Mouse (Mus musculus) spleen, postnatal 14 days (tissue): Measurements from ENCODE around the gene Prune2.

ENCODE experiments used
- DNase-seq, 2 experiments: peaks; one replicate each; pipeline ENCODE4 v3.0.0; 2021 to 2022; ENCODE audit warnings: low spot score in 2 of 2

The Prune2 gene

GRCm38 (mm10) chr19:16955613-16956271 is at the start of gene Prune2:
TSS of gene Prune2 (plus strand) at chr19:16956118.
- peak in 1 of 2 experiments; percentile 9 for DNase-seq

GRCm38 (mm10) chr19:16911507-16911906 is 44.4 kb upstream of the Prune2 start:
- DNase-seq = no peak

- no peak for DNase-seq
Measured at GRCm38 (mm10) chr19:16924516-16924915, 31.4 kb upstream of the Prune2 start.

GRCm38 (mm10) chr19:16934664-16935063 is 21.3 kb upstream of the Prune2 start:
- no peak for DNase-seq

GRCm38 (mm10) chr19:16948794-16949313 is 7.1 kb upstream of the Prune2 start:
- DNase-seq = no peak

- no peak for DNase-seq
Measured at GRCm38 (mm10) chr19:16949341-16949740, 6.6 kb upstream of the Prune2 start.

GRCm38 (mm10) chr19:16950051-16950450 is 5.9 kb upstream of the Prune2 start:
- no peak for DNase-seq

GRCm38 (mm10) chr19:16950664-16951363 is 5.1 kb upstream of the Prune2 start:
- no peak for DNase-seq

- DNase-seq = no peak
Measured at GRCm38 (mm10) chr19:16954736-16955135, 1.2 kb upstream of the Prune2 start.

GRCm38 (mm10) chr19:16955231-16955612 is 696 bp upstream of the Prune2 start:
- DNase-seq = no peak

- no peak for DNase-seq
Measured at GRCm38 (mm10) chr19:16956319-16956718, 401 bp downstream of the Prune2 start.

GRCm38 (mm10) chr19:16959051-16959450 is 3.1 kb downstream of the Prune2 start:
- DNase-seq = no peak

GRCm38 (mm10) chr19:16959551-16959950 is 3.6 kb downstream of the Prune2 start:
- no peak for DNase-seq

- no peak for DNase-seq
Measured at GRCm38 (mm10) chr19:16961036-16961435, 5.1 kb downstream of the Prune2 start.

GRCm38 (mm10) chr19:16963178-16963577 is 7.3 kb downstream of the Prune2 start:
- DNase-seq = no peak

GRCm38 (mm10) chr19:16968768-16969167 is 12.8 kb downstream of the Prune2 start:
- no peak for DNase-seq

GRCm38 (mm10) chr19:16970612-16971011 is 14.7 kb downstream of the Prune2 start:
- DNase-seq = no peak

GRCm38 (mm10) chr19:16978910-16979309 is 23.0 kb downstream of the Prune2 start:
- DNase-seq = no peak

- no peak for DNase-seq
Measured at GRCm38 (mm10) chr19:16981743-16982142, 25.8 kb downstream of the Prune2 start.

GRCm38 (mm10) chr19:16984897-16985296 is 29.0 kb downstream of the Prune2 start:
- DNase-seq = peak in 1 of 2 experiments; percentile 14

- DNase-seq = no peak
Measured at GRCm38 (mm10) chr19:16987984-16988383, 32.1 kb downstream of the Prune2 start.

GRCm38 (mm10) chr19:16992151-16992550 is 36.2 kb downstream of the Prune2 start:
- no peak for DNase-seq

- DNase-seq = no peak
Measured at GRCm38 (mm10) chr19:16994260-16994659, 38.3 kb downstream of the Prune2 start.
